Mouse (Mus musculus): Measurements from ENCODE around the gene Snrpa1. TPM values are rescaled to one million over a fixed set of nuclear protein-coding genes. Genes with fewer than 3 reads are reported as not detected.

The Snrpa1 gene
- total RNA-seq (2021): 10 to 100 TPM; 32.6 to 33.1 TPM
- long read RNA-seq, experiment 1, transcript Snrpa1-201 (8 exons, 955 nt): minor isoform, 6 of 47 reads
- long read RNA-seq, experiment 1, transcript Snrpa1-206 (9 exons, 1,248 nt): major isoform, 27 of 47 reads
- long read RNA-seq, experiment 1, partial matches to known transcripts: 2 of 47 reads
- long read RNA-seq, experiment 1, other reads (novel, unspliced or antisense): 12 of 47 reads
- long read RNA-seq, experiment 2, transcript Snrpa1-201 (8 exons, 955 nt): minor isoform, 6 of 44 reads
- long read RNA-seq, experiment 2, transcript Snrpa1-206 (9 exons, 1,248 nt): major isoform, 18 of 44 reads
- long read RNA-seq, experiment 2, partial matches to known transcripts: 4 of 44 reads
- long read RNA-seq, experiment 2, other reads (novel, unspliced or antisense): 16 of 44 reads

DNA sequence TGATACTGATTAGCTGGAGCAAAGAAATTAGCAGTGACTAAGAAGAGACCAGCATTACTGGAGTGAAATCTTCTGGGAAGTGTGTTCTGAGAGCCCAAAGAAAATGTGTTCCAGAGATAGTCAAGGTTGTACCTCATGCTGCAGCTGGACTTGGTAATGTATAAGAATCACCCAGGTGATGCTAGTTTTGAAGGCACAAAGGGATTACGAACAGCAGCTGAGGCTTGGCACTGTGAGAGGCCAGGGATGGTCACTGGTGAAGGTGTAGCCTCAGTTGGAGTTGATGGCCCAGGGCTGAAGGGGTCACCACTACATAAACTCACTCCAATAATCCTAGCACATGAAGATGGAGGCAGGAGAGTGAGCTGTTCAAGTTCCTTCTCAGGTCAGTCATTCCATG, at the start of gene Snrpa1:
Snrpa1 (plus strand) TSS at position 301 of the 400 bp plus-strand sequence.
- DNase-seq (ENCODE audit: low spot score in 2 of 2): no peak
- intact Hi-C loops (cut with DNase I): loop anchor here (5.0 to 10.0 kb wide), 2 partner anchors 324 to 366 kb away; partner anchors contain the start of gene Tm2d3

- intact Hi-C loops (cut with DNase I): no loop called here
Measured at GRCm38 (mm10) chr7:66010518-66010917, 48.3 kb upstream of the Snrpa1 start.

DNA sequence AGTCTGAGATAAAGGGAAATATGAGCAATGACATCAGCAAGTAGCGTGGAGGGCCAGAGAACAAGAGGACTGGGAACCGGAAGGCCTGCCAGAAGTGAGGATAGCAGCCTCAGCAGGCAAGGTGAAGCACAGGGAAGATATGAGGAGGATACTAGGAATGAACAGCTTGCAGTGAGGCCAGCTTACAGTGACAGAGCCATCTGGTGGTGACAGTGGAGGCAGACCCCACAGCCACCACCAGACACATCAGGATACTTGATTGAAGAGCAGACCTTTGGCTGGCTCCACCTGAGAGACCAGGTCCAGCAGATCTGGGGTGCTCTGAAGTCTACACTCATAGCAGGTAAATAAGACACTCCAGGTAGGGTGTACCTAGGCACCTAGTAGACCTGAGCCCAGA, 31.1 kb upstream of the Snrpa1 start:
- peak; percentile 41 to 43 for DNase-seq (ENCODE audit: low spot score in 2 of 2)
- intact Hi-C loops (cut with DNase I): loop anchor here (10.0 kb wide), 1 partner anchor 293 kb away; no protein-coding TSS in a partner anchor

More at GRCm38 (mm10) chr7:66010518-66010917, 48.3 kb upstream of the Snrpa1 start:
- DNase-seq (ENCODE audit: low spot score in 2 of 2): no peak

- intact Hi-C loops (cut with DNase I): loop anchor here (10.0 kb wide), 1 partner anchor 294 kb away; no protein-coding TSS in a partner anchor
- DNase-seq (ENCODE audit: low spot score in 2 of 2): no peak
Measured at GRCm38 (mm10) chr7:66028766-66029512, 29.9 kb upstream of the Snrpa1 start.

- DNase-seq (ENCODE audit: low spot score in 2 of 2): no peak
- intact Hi-C loops (cut with DNase I): no loop called here
Measured at GRCm38 (mm10) chr7:66036809-66037208, 22.0 kb upstream of the Snrpa1 start.

GRCm38 (mm10) chr7:66038261-66038660, 20.5 kb upstream of the Snrpa1 start:
- intact Hi-C loops (cut with DNase I): no loop called here
- DNase-seq (ENCODE audit: low spot score in 2 of 2): no peak

DNA sequence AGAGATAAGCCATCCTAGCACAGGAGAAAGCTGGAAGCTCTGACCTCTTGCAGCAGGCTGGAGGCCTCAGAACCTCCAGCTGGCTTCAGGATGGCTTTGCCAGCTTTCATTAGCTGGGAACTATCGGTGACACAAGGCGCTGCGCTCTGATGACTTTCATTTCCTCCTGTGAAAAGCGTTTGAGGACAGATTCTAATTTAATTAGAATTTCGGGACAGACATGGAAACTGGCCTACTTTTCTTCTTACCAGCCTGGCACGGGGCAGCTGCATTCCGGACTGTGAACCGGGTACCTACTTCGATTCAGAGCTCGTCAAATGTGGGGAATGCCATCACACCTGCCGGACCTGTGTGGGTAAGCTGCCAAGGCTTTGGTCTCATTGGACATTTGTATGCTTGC, 20.1 kb upstream of the Snrpa1 start:
- intact Hi-C loops (cut with DNase I): no loop called here

GRCm38 (mm10) chr7:66040026-66040814, 18.6 kb upstream of the Snrpa1 start:
- DNase-seq (ENCODE audit: low spot score in 2 of 2): no peak
- intact Hi-C loops (cut with DNase I): no loop called here

More for the DNA sequence above, 20.1 kb upstream of the Snrpa1 start:
- DNase-seq (ENCODE audit: low spot score in 2 of 2): no peak

GRCm38 (mm10) chr7:66043552-66044459, 15.0 kb upstream of the Snrpa1 start, which contains the start of gene Gm45213:
Gm45213 (plus strand) TSS chr7:66043602.
- intact Hi-C loops (cut with DNase I): no loop called here
- no peak for DNase-seq (ENCODE audit: low spot score in 2 of 2)

DNA sequence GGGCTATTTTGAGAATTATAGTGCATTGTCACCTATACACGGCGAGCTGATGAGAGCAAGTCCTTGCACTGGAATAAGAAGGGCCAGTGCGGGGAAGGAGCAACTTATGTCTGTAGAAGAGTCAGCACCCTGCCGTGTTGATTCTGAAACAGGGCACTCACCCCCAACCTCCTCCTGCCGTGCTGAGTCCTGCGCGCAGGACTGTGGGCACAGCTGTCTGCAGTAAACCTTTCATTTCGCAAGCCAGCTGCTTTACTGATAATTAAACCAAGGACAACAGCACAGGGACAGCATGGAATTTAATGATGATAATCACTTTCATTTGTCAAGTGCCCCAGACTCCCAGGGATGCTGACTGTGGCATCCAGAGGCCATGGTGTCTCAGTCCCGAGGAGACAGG, 14.2 kb upstream of the Snrpa1 start:
- DNase-seq (ENCODE audit: low spot score in 2 of 2): no peak
- intact Hi-C loops (cut with DNase I): no loop called here

DNA sequence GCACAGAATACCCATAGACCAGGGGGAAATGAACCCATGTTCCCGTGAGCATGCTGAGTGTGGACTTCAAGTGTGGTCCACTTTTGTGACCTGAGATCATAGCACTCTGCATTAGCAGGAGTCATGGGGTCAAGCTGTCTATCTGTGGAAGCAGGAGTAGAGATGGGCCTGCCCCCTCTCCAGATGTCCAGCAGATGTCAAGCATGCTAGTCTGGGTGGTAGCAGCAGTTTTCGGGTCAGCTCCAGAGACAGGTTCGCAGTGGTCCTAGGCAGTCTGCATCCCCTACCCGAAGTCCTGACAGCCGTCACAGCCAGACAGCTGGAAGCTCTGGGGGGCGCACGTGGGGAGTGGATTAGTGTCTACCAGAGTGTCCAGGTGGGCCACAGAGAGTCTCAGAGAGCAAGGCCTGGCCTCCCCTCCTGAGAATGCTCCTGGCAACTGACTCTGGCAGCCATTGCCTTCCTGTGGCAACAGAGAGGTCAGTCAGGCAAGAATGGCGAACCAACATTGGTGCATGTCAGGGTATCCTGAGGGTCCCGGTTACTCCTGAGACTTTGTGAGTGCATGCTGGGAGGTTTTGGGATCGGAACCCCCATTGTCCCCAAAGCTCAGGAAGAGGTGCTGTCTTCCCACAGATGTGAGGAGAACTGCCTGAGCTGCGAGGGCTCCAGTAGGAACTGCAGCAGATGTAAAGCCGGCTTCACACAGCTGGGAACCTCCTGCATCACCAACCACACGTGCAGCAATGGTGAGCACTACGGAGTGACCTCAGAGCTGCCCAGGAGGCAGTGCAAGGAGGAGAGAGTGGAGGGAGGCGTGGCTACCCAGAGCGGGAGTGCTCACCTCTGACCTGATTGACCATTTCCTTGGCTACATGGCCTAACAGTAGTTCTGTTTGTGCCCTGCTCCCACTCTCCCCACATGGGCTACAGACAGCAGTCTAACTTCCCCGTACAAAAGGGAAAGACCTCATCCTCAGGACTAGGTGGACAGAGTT, 11.6 kb upstream of the Snrpa1 start:
- no peak for DNase-seq (ENCODE audit: low spot score in 2 of 2)
- intact Hi-C loops (cut with DNase I): no loop called here

DNA sequence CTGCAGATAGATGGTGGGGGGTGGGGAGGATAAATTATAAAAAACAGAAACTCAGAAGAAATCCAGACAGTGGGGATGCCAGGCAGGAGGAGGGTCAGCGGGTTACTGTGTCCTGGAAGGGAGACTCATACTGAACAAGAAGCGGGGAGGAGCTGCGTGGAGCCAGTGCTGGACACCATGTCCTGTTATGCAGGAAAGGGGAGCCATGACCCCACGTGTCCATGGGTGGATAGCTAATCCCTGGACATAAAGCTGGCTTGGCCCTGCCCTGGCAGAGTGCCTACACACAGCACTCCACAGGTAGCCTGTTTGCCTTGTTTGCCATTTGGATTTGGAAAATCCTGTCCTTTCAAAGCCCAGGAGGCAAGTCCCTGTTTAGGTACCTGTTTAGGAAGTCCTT, 10.8 kb upstream of the Snrpa1 start:
- no peak for DNase-seq (ENCODE audit: low spot score in 2 of 2)
- intact Hi-C loops (cut with DNase I): no loop called here

GRCm38 (mm10) chr7:66048446-66049230, 10.2 kb upstream of the Snrpa1 start:
- DNase-seq (ENCODE audit: low spot score in 2 of 2): no peak
- intact Hi-C loops (cut with DNase I): no loop called here

DNA sequence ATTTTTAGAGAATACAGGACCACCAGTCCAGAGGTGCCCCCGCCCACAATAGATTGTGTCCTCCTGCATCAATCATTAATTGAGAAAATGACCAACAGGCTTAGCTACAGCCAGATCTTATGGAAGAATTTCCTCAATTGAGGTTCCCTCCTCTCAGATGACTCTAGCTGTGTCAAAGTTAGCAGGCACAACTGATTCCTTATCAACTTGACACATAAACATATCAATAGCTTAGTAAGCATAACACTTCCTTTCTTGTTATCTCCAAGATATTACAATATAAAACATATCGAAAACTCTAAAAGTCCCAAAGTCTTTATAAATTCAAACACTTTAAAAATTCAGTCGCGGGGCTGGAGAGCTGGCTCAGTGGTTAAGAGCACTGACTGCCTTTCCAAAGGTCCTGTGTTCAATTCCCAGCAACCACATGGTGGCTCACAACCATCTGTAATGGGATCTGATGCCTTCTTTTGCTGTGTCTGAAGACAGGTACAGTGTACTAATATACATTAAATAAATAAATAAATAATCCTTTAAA, 4.8 kb upstream of the Snrpa1 start:
- intact Hi-C loops (cut with DNase I): loop anchor here (10.0 kb wide), 1 partner anchor 319 kb away; no protein-coding TSS in a partner anchor

DNA sequence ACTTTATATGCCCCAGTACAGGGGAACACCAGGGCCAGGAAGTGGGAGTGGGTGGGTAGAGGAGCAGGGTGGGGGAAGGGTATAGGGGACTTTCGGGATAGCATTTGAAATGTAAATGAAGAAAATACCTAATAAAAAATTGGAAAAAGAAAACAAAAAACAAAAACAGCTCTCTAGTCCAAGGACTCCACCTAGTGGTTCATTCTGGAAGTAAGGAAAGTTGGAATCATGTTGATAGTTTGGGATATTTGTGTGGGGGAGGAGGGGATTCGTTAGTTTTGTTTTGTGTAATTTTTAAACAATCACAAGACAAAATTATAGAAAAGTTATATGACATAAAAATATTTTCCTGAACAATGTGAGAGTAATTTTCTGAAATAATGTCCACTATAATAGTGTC, 3.4 kb upstream of the Snrpa1 start:
- DNase-seq (ENCODE audit: low spot score in 2 of 2): peak in 1 of 2 experiments; percentile 33
- intact Hi-C loops (cut with DNase I): loop anchor here (5.0 to 10.0 kb wide), 2 partner anchors 321 to 363 kb away; partner anchors contain the start of gene Tm2d3

More for the DNA sequence above, 4.8 kb upstream of the Snrpa1 start:
- DNase-seq (ENCODE audit: low spot score in 2 of 2): no peak
